Mouse (Mus musculus) adrenal gland, postnatal 0 days (tissue): Measurements from ENCODE around the gene Slc18b1. TPM values are rescaled to one million over a fixed set of nuclear protein-coding genes. Genes with fewer than 3 reads are reported as not detected.

Source experiments
- polyA plus RNA-seq: library from polyadenylated mRNA; unstranded; fragments of >200 nt; fragmentation: Nextera tagmentation; extraction: Ambion mirVana; gene quantifications from 2 replicates; pipeline ENCODE4 v1.2.1, GENCODE M21; 2015

Slc18b1 gene
- polyA plus RNA-seq: 20.3 and 25.7 TPM in 2 replicates

GRCm38 (mm10) chr10:23796551-23797503 is at the start of gene Slc18b1:
Gene Slc18b1, plus strand, starts transcription at chr10:23796986.

GRCm38 (mm10) chr10:23787062-23787821 is 9.5 kb upstream of the Slc18b1 start, which contains the start of gene Rps12:
Gene Rps12, minus strand, starts transcription at chr10:23787275.

GRCm38 (mm10) chr10:23851228-23851912 is 54.6 kb downstream of the Slc18b1 start, which contains the start of gene Vnn3:
Gene Vnn3, plus strand, starts transcription at chr10:23851462.

Other genes with a start within 250 kb of the Slc18b1 start
- 178 and 250 TPM in 2 replicates for gene Rps12, start 9.7 kb upstream of the Slc18b1 start, polyA plus RNA-seq
- 8.4 and 15.1 TPM in 2 replicates for gene Vnn3, start 54.5 kb downstream of the Slc18b1 start, polyA plus RNA-seq
- gene Vnn1, start 97.7 kb downstream of the Slc18b1 start, polyA plus RNA-seq: 19.2 and 41.4 TPM in 2 replicates
- not detected in 2 replicates for gene Taar1, start 123.4 kb downstream of the Slc18b1 start, polyA plus RNA-seq
- gene Taar2, start 141.6 kb downstream of the Slc18b1 start, polyA plus RNA-seq: not detected in 2 replicates
- not detected in 2 replicates for gene Taar3, start 152.6 kb downstream of the Slc18b1 start, polyA plus RNA-seq
- gene Taar4, start 163.5 kb downstream of the Slc18b1 start, polyA plus RNA-seq: not detected in 2 replicates
- not detected in 2 replicates for gene Taar5, start 173.7 kb downstream of the Slc18b1 start, polyA plus RNA-seq
- not detected in 2 replicates for gene Taar6, start 188.7 kb downstream of the Slc18b1 start, polyA plus RNA-seq
- gene Taar7a, start 196.5 kb downstream of the Slc18b1 start, polyA plus RNA-seq: not detected in 2 replicates
- not detected in 2 replicates for gene Taar7b, start 203.0 kb downstream of the Slc18b1 start, polyA plus RNA-seq
- gene Taar7d, start 230.2 kb downstream of the Slc18b1 start, polyA plus RNA-seq: not detected in 2 replicates
- not detected in 2 replicates for gene Taar7e, start 240.6 kb downstream of the Slc18b1 start, polyA plus RNA-seq